Mouse (Mus musculus): ENCODE results near the gene Slc44a1. TPM values are rescaled to one million over a fixed set of nuclear protein-coding genes. Genes with fewer than 3 reads are reported as not detected.
A peak's percentile ranks its signal among the peaks of the same experiment; 100 is the strongest.

The Slc44a1 gene
- polyA plus RNA-seq, 1 experiment from 2014 or later = 17.2 TPM

- no peak overlapping the region for H3K4me3 ChIP-seq (ENCODE audit: low read length)
- H3K9me3 ChIP-seq (ENCODE audit: control insufficient read depth, low read length) = no peaks in the 10 kb centered on the region
- H3K9ac ChIP-seq (ENCODE audit: low read depth, low read length) = no peak overlapping the region
- H3K4me1 ChIP-seq (ENCODE audit: control insufficient read depth, insufficient read depth, low read length) = peaks cover 4% of the 10 kb centered on the region; the same call in 1 of the 2 replicates
- H3K36me3 ChIP-seq (ENCODE audit: control insufficient read depth, insufficient read depth, low read length) = no peaks in the 10 kb centered on the region
- ATAC-seq = peak; percentile 66; the same call in 1 of the 2 replicates
- H3K4me2 ChIP-seq (ENCODE audit: low read depth, low read length) = no peak overlapping the region
- WGBS = 63% methylated on average over 12 of the region's 12 CpGs
- H3K27ac ChIP-seq (ENCODE audit: low read length) = no peak overlapping the region
- no peaks in the 10 kb centered on the region for H3K27me3 ChIP-seq (replicated peaks; ENCODE audit: control insufficient read depth, insufficient read depth, low read length)
These were observed 47.3 kb downstream of the Slc44a1 start for GRCm38 (mm10) chr4:53487216-53488188.

GRCm38 (mm10) chr4:53488803-53489202, 48.6 kb downstream of the Slc44a1 start:
- Histone ChIP-seq H3K27ac (ENCODE audit: low read length) (no peak overlapping the region), H3K4me3 (ENCODE audit: low read length) (no peak overlapping the region), H3K9ac (ENCODE audit: low read depth, low read length) (no peak overlapping the region), H3K4me1 (ENCODE audit: control insufficient read depth, insufficient read depth, low read length) (peaks cover 4% of the 10 kb centered on the region; the same call in 1 of the 2 replicates), H3K27me3 (replicated peaks; ENCODE audit: control insufficient read depth, insufficient read depth, low read length) (no peaks in the 10 kb centered on the region), H3K4me2 (ENCODE audit: low read depth, low read length) (no peak overlapping the region), H3K9me3 (ENCODE audit: control insufficient read depth, low read length) (no peaks in the 10 kb centered on the region), H3K36me3 (ENCODE audit: control insufficient read depth, insufficient read depth, low read length) (no peaks in the 10 kb centered on the region)
- ATAC-seq = no peak
- WGBS = 72% methylated on average over 5 of the region's 5 CpGs

- no peaks in the 10 kb centered on the region for H3K27me3 ChIP-seq (replicated peaks; ENCODE audit: control insufficient read depth, insufficient read depth, low read length)
- H3K9ac ChIP-seq (ENCODE audit: low read depth, low read length) = no peak overlapping the region
- no peak overlapping the region for H3K4me3 ChIP-seq (ENCODE audit: low read length)
- ATAC-seq = no peak
- H3K27ac ChIP-seq (ENCODE audit: low read length) = no peak overlapping the region
- 84% methylated on average over 7 of the region's 7 CpGs for WGBS
- H3K4me2 ChIP-seq (ENCODE audit: low read depth, low read length) = no peak overlapping the region
- H3K4me1 ChIP-seq (ENCODE audit: control insufficient read depth, insufficient read depth, low read length) = peaks cover 4% of the 10 kb centered on the region; the same call in 1 of the 2 replicates
- H3K9me3 ChIP-seq (ENCODE audit: control insufficient read depth, low read length) = no peaks in the 10 kb centered on the region
- H3K36me3 ChIP-seq (ENCODE audit: control insufficient read depth, insufficient read depth, low read length) = no peaks in the 10 kb centered on the region
These were observed 50.2 kb downstream of the Slc44a1 start for GRCm38 (mm10) chr4:53490371-53490770.

GRCm38 (mm10) chr4:53491269-53491668, 51.1 kb downstream of the Slc44a1 start:
- 0 out of 2 replicates have a peak, but pooled peaks cover under 1% of the 10 kb centered on the region for H3K36me3 ChIP-seq (ENCODE audit: control insufficient read depth, insufficient read depth, low read length)
- H3K4me3 ChIP-seq (ENCODE audit: low read length) = no peak overlapping the region
- peaks cover 1% of the 10 kb centered on the region; the same call in 1 of the 2 replicates for H3K4me1 ChIP-seq (ENCODE audit: control insufficient read depth, insufficient read depth, low read length)
- H3K9ac ChIP-seq (ENCODE audit: low read depth, low read length) = no peak overlapping the region
- WGBS = 76% methylated on average over 4 of the region's 4 CpGs
- no peak for ATAC-seq
- no peak overlapping the region for H3K4me2 ChIP-seq (ENCODE audit: low read depth, low read length)
- no peak overlapping the region for H3K27ac ChIP-seq (ENCODE audit: low read length)
- H3K27me3 ChIP-seq (replicated peaks; ENCODE audit: control insufficient read depth, insufficient read depth, low read length) = no peaks in the 10 kb centered on the region
- no peaks in the 10 kb centered on the region for H3K9me3 ChIP-seq (ENCODE audit: control insufficient read depth, low read length)

- Histone ChIP-seq H3K27me3 (replicated peaks; ENCODE audit: control insufficient read depth, insufficient read depth, low read length) (no peaks in the 10 kb centered on the region), H3K4me1 (ENCODE audit: control insufficient read depth, insufficient read depth, low read length) (no peaks in the 10 kb centered on the region), H3K4me3 (ENCODE audit: low read length) (no peak overlapping the region), H3K27ac (ENCODE audit: low read length) (no peak overlapping the region), H3K4me2 (ENCODE audit: low read depth, low read length) (no peak overlapping the region), H3K36me3 (ENCODE audit: control insufficient read depth, insufficient read depth, low read length) (0 out of 2 replicates have a peak, but pooled peaks cover 3% of the 10 kb centered on the region), H3K9ac (ENCODE audit: low read depth, low read length) (no peak overlapping the region), H3K9me3 (ENCODE audit: control insufficient read depth, low read length) (no peaks in the 10 kb centered on the region)
- no peak for ATAC-seq
- WGBS = 66% methylated on average over 2 of the region's 2 CpGs
These were observed 55.4 kb downstream of the Slc44a1 start for GRCm38 (mm10) chr4:53495646-53496045.

- ATAC-seq = peak; percentile 97
- Histone ChIP-seq H3K4me3 (ENCODE audit: low read length) (no peak overlapping the region), H3K36me3 (ENCODE audit: control insufficient read depth, insufficient read depth, low read length) (peaks cover 4% of the 10 kb centered on the region; the same call in 1 of the 2 replicates), H3K9ac (ENCODE audit: low read depth, low read length) (no peak overlapping the region), H3K4me1 (ENCODE audit: control insufficient read depth, insufficient read depth, low read length) (no peaks in the 10 kb centered on the region; the same call in 1 of the 2 replicates), H3K4me2 (ENCODE audit: low read depth, low read length) (no peak overlapping the region), H3K9me3 (ENCODE audit: control insufficient read depth, low read length) (no peaks in the 10 kb centered on the region), H3K27ac (ENCODE audit: low read length) (peak overlapping the region; percentile 35; the same call in 1 of the 2 replicates), H3K27me3 (replicated peaks; ENCODE audit: control insufficient read depth, insufficient read depth, low read length) (no peaks in the 10 kb centered on the region)
- 67% methylated on average over 2 of the region's 2 CpGs for WGBS
These were observed 62.6 kb downstream of the Slc44a1 start for GRCm38 (mm10) chr4:53502764-53503163.

GRCm38 (mm10) chr4:53512131-53512916, 72.1 kb downstream of the Slc44a1 start:
- no peak overlapping the region for H3K4me2 ChIP-seq (ENCODE audit: low read depth, low read length)

GRCm38 (mm10) chr4:53513276-53514081, 73.3 kb downstream of the Slc44a1 start:
- WGBS = 54% methylated on average over 11 of the region's 11 CpGs
- Histone ChIP-seq H3K27ac (ENCODE audit: low read length) (peak overlapping the region; percentile 8; the same call in 1 of the 2 replicates), H3K4me3 (ENCODE audit: low read length) (no peak overlapping the region), H3K9me3 (ENCODE audit: control insufficient read depth, low read length) (no peaks in the 10 kb centered on the region), H3K36me3 (ENCODE audit: control insufficient read depth, insufficient read depth, low read length) (no peaks in the 10 kb centered on the region), H3K9ac (ENCODE audit: low read depth, low read length) (no peak overlapping the region), H3K27me3 (replicated peaks; ENCODE audit: control insufficient read depth, insufficient read depth, low read length) (no peaks in the 10 kb centered on the region), H3K4me2 (ENCODE audit: low read depth, low read length) (no peak overlapping the region), H3K4me1 (ENCODE audit: control insufficient read depth, insufficient read depth, low read length) (peaks cover 14% of the 10 kb centered on the region)
- no peak for ATAC-seq

More at GRCm38 (mm10) chr4:53512131-53512916, 72.1 kb downstream of the Slc44a1 start:
- Histone ChIP-seq H3K9me3 (ENCODE audit: control insufficient read depth, low read length) (no peaks in the 10 kb centered on the region), H3K27ac (ENCODE audit: low read length) (no peak overlapping the region), H3K36me3 (ENCODE audit: control insufficient read depth, insufficient read depth, low read length) (no peaks in the 10 kb centered on the region), H3K9ac (ENCODE audit: low read depth, low read length) (no peak overlapping the region), H3K4me1 (ENCODE audit: control insufficient read depth, insufficient read depth, low read length) (peaks cover 14% of the 10 kb centered on the region), H3K4me3 (ENCODE audit: low read length) (no peak overlapping the region), H3K27me3 (replicated peaks; ENCODE audit: control insufficient read depth, insufficient read depth, low read length) (no peaks in the 10 kb centered on the region)
- WGBS = 54% methylated on average over 15 of the region's 15 CpGs
- ATAC-seq = peak; percentile 58
